In the genomic region with DNA sequence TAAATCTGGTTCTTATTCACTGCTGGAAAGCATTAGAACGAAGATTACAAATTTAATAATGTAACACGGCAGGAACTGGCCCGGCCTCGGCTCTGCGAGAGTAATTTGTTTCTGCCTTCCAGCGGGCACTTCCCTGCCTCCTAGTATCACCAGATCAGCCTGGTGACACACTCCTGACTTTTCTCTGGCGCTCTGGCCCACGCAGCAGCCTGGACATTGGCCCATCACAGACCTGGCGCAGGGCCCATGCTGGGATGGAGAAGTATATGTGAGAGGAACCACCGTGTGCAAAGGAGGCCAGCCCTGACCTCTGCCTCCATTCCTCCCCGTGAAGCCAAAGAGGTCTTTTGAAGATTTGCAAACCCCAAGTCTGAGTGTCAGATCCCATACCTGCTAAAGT, we compare ENCODE assay signal across 18 mouse cellular contexts. TPM values are rescaled to one million over a fixed set of nuclear protein-coding genes. Genes with fewer than 3 reads are reported as not detected.
A peak's percentile ranks its signal among the peaks of the same experiment; 100 is the strongest.
DNase-seq lines count a peak whose midpoint lies in the region; ATAC-seq and TF ChIP-seq lines count a peak whose summit lies in the region.
"Had no signal": no experiment of that assay in that cellular context is flagged by ENCODE, and none has a peak within 500 bp of the region (broad histone marks: within the 10 kb centered on the region; RNA-seq: fewer than 3 reads in every experiment).

No protein-coding gene starts in this region.

- intact Hi-C loops in gastrocnemius, adult 2 months (cut with DNase I): loop anchor here (5.0 kb wide), 1 partner anchor 34 kb away; no protein-coding TSS in a partner anchor

- H3K9me3 ChIP-seq in liver, embryonic 16.5 days (replicated peaks; ENCODE audit: control insufficient read depth, low read length): no peaks in the 10 kb centered on the region
- no peaks in the 10 kb centered on the region for H3K9me3 ChIP-seq in limb, embryonic 15.5 days
- H3K9me3 ChIP-seq: forebrain, embryonic 15.5 days; G1E; lung, embryonic 15.5 days; midbrain, embryonic 13.5 days; neural tube, embryonic 15.5 days had no signal

- H3K4me1 ChIP-seq in liver, embryonic 16.5 days (ENCODE audit: control insufficient read depth, low read depth, low read length): no peaks in the 10 kb centered on the region
- peaks cover 10% of the 10 kb centered on the region for H3K4me1 ChIP-seq in limb, embryonic 15.5 days
- H3K4me1 ChIP-seq: lung, embryonic 15.5 days had no signal

- no peak overlapping the region for H3K4me2 ChIP-seq in liver, embryonic 16.5 days (ENCODE audit: low read depth, low read length)
- no peak overlapping the region for H3K4me2 ChIP-seq in limb, embryonic 15.5 days
- H3K4me2 ChIP-seq: forebrain, embryonic 15.5 days; lung, embryonic 15.5 days; midbrain, embryonic 13.5 days; neural tube, embryonic 15.5 days had no signal

- 55% methylated on average over 11 of the region's 11 CpGs for WGBS in liver, embryonic 16.5 days (ENCODE audit: insufficient replicate concordance)
- WGBS in limb, embryonic 15.5 days: 45% methylated on average over 11 of the region's 11 CpGs

- H3K4me3 ChIP-seq in gastrocnemius, adult 2 months: no peak overlapping the region
- H3K4me3 ChIP-seq in liver, embryonic 16.5 days (ENCODE audit: low read depth, low read length): no peak overlapping the region
- H3K4me3 ChIP-seq in limb, embryonic 15.5 days: no peak overlapping the region
- H3K4me3 ChIP-seq: forebrain, embryonic 15.5 days; heart, adult 2 months; lung, embryonic 15.5 days; midbrain, embryonic 13.5 days; neural tube, embryonic 15.5 days had no signal

- TF ChIP-seq CTCF in gastrocnemius, adult 2 months (IDR thresholded peaks at IDR 0.05): no peak

- no peak overlapping the region for H3K27ac ChIP-seq in gastrocnemius, adult 2 months
- H3K27ac ChIP-seq in liver, embryonic 16.5 days (ENCODE audit: low read length): no peak overlapping the region
- 0 out of 2 replicates have a peak overlapping the region, but pooled peaks have one; percentile 22 for H3K27ac ChIP-seq in limb, embryonic 15.5 days
- H3K27ac ChIP-seq: forebrain, embryonic 15.5 days; heart, adult 2 months; lung, embryonic 15.5 days; midbrain, embryonic 13.5 days; neural tube, embryonic 15.5 days had no signal

- no peak overlapping the region for H3K9ac ChIP-seq in liver, embryonic 16.5 days (ENCODE audit: low read depth, low read length)
- H3K9ac ChIP-seq in limb, embryonic 15.5 days: no peak overlapping the region
- H3K9ac ChIP-seq: forebrain, embryonic 15.5 days; lung, embryonic 15.5 days; midbrain, embryonic 13.5 days; neural tube, embryonic 15.5 days had no signal

- no peaks in the 10 kb centered on the region for H3K27me3 ChIP-seq in liver, embryonic 16.5 days (ENCODE audit: control insufficient read depth, insufficient read depth, low read depth, low read length)
- H3K27me3 ChIP-seq in limb, embryonic 15.5 days: peaks cover 16% of the 10 kb centered on the region
- H3K27me3 ChIP-seq: forebrain, embryonic 15.5 days; lung, embryonic 15.5 days; midbrain, embryonic 13.5 days; neural tube, embryonic 15.5 days had no signal

- peak; percentile 74 for ATAC-seq in liver, embryonic 16.5 days (ENCODE audit: low read depth)
- no peak for ATAC-seq in limb, embryonic 15.5 days (ENCODE audit: insufficient number of reproducible peaks, low FRiP score, low TSS enrichment, low read depth)
- ATAC-seq in megakaryocyte, adult 5-6 weeks (ENCODE audit: poor library complexity, severe bottlenecking): no peak
- ATAC-seq: forebrain, embryonic 15.5 days; inflammation-experienced regulatory T-cells, adult 6 months; midbrain, embryonic 13.5 days had no signal

- peak; percentile 48 for DNase-seq in gastrocnemius, adult 2 months
- no peak for DNase-seq in gastrocnemius, postnatal 4 days (ENCODE audit: low spot score in 2 of 2)
- no peak for DNase-seq in liver
- peak; percentile 73 for DNase-seq in cerebellum, adult 11 months
- no peak for DNase-seq in frontal cortex, postnatal 36 days (ENCODE audit: low spot score in 2 of 2)
- DNase-seq: kidney, postnatal 10 days; layer of hippocampus, postnatal 36 days; right cerebral cortex, postnatal 4 days had no signal

- H3K36me3 ChIP-seq in liver, embryonic 16.5 days (ENCODE audit: control insufficient read depth, insufficient read depth): no peaks in the 10 kb centered on the region
- H3K36me3 ChIP-seq in limb, embryonic 15.5 days: no peaks in the 10 kb centered on the region
- H3K36me3 ChIP-seq: forebrain, embryonic 15.5 days; G1E; lung, embryonic 15.5 days; midbrain, embryonic 13.5 days; neural tube, embryonic 15.5 days had no signal

RNA-seq across cellular contexts. Expression of gene Rims4, which starts 15.0 kb away (rescaled TPM):
- total RNA-seq in gastrocnemius, adult 2 months (2021): 1 to 10 TPM; 1.2 to 3.2 TPM
- total RNA-seq in gastrocnemius, postnatal 4 days (2021): 1 to 10 TPM; 1.1 TPM
- 0.18 and 0.26 TPM in 2 replicates for polyA plus RNA-seq in liver, embryonic 16.5 days (2015; fragmentation: Nextera tagmentation; extraction: Ambion mirVana)
- polyA plus RNA-seq in limb, embryonic 15.5 days (2015; fragmentation: Nextera tagmentation; extraction: Ambion mirVana): 0.13 and 0.20 TPM in 2 replicates
- not detected in 2 replicates for total RNA-seq in megakaryocyte, adult 5-6 weeks (2015)
- total RNA-seq in megakaryocyte, adult 5-6 weeks (2017): not detected in 2 replicates
- polyA plus RNA-seq: G1E; inflammation-experienced regulatory T-cells, adult 6 months had no signal

RNA-seq across cellular contexts. Expression of gene Kcnk15, which starts 50.0 kb away (rescaled TPM):
- total RNA-seq in gastrocnemius, adult 2 months (2021): not detected
- not detected for total RNA-seq in gastrocnemius, postnatal 4 days (2021)
- polyA plus RNA-seq in liver, embryonic 16.5 days (2015; fragmentation: Nextera tagmentation; extraction: Ambion mirVana): not detected in 2 replicates
- not detected in 2 replicates for polyA plus RNA-seq in limb, embryonic 15.5 days (2015; fragmentation: Nextera tagmentation; extraction: Ambion mirVana)
- total RNA-seq in megakaryocyte, adult 5-6 weeks (2015): not detected in 2 replicates
- total RNA-seq in megakaryocyte, adult 5-6 weeks (2017): not detected in 2 replicates
- total RNA-seq: G1E; heart, adult 2 months; layer of hippocampus, postnatal 36 days had no signal
- polyA plus RNA-seq: forebrain, embryonic 15.5 days; G1E; heart, adult 2 months; inflammation-experienced regulatory T-cells, adult 6 months; lung, embryonic 15.5 days; neural tube, embryonic 15.5 days had no signal

Comparison
In these comparisons a context has a peak if more than half of its experiments do, and no peak if none do; other contexts are left out.
1. DNase-seq: peak in gastrocnemius, adult 2 months (single experiment) and cerebellum, adult 11 months (single experiment); none in gastrocnemius, postnatal 4 days (0 of 2), liver (single experiment) and frontal cortex, postnatal 36 days (0 of 2).